10 mouse cellular contexts compared by ENCODE assay signal in genomic region chr9:50333413-50333812, GRCm38 (mm10). TPM values are rescaled to one million over a fixed set of nuclear protein-coding genes. Genes with fewer than 3 reads are reported as not detected.
DNase-seq lines count a peak whose midpoint lies in the region; ATAC-seq and TF ChIP-seq lines count a peak whose summit lies in the region.
"Had no signal": no experiment of that assay in that cellular context is flagged by ENCODE, and none has a peak within 500 bp of the region (broad histone marks: within the 10 kb centered on the region; RNA-seq: fewer than 3 reads in every experiment).

No protein-coding gene starts in this region.

- H3K27me3 ChIP-seq in hindbrain, embryonic 10.5 days (ENCODE audit: insufficient read depth, poor library complexity, severe bottlenecking): no peaks in the 10 kb centered on the region
- no peaks in the 10 kb centered on the region for H3K27me3 ChIP-seq in hindbrain, embryonic 12.5 days

- TF ChIP-seq POLR2A in cortical plate, adult 2 months (IDR thresholded peaks at IDR 0.05; ENCODE audit: extremely low read depth, insufficient read depth, low read length): no peak

- 0 out of 2 replicates have a peak, but pooled peaks cover 4% of the 10 kb centered on the region for H3K4me1 ChIP-seq in hindbrain, embryonic 10.5 days (replicated peaks)
- no peaks in the 10 kb centered on the region for H3K4me1 ChIP-seq in hindbrain, embryonic 12.5 days
- H3K4me1 ChIP-seq in cortical plate, adult 2 months (ENCODE audit: control insufficient read depth, insufficient read depth, low read length): no peaks in the 10 kb centered on the region

- 34% methylated on average over 6 of the region's 6 CpGs for WGBS in hindbrain, embryonic 10.5 days
- 35% methylated on average over 6 of the region's 6 CpGs for WGBS in hindbrain, embryonic 12.5 days

- no peaks in the 10 kb centered on the region for H3K9me3 ChIP-seq in hindbrain, embryonic 10.5 days
- H3K9me3 ChIP-seq in hindbrain, embryonic 12.5 days (replicated peaks): no peaks in the 10 kb centered on the region

- peak; percentile 79 for TF ChIP-seq CTCF in cortical plate, adult 2 months (IDR thresholded peaks at IDR 0.05; ENCODE audit: extremely low read depth, insufficient read depth, low read length)

- no peak overlapping the region for H3K4me2 ChIP-seq in hindbrain, embryonic 12.5 days (replicated peaks)

- H3K4me3 ChIP-seq in hindbrain, embryonic 10.5 days: no peak overlapping the region
- no peak overlapping the region for H3K4me3 ChIP-seq in hindbrain, embryonic 12.5 days
- H3K4me3 ChIP-seq in cortical plate, adult 2 months (ENCODE audit: insufficient read depth, low read length): no peak overlapping the region
- H3K4me3 ChIP-seq: erythroblast, embryonic 14.5 days; myocyte had no signal

- intact Hi-C loops in left cerebral cortex, postnatal 25 days (cut with DNase I): loop anchor here (1.0 to 10.0 kb wide), 2 partner anchors 105 to 201 kb away; no protein-coding TSS in a partner anchor

- H3K27ac ChIP-seq in hindbrain, embryonic 10.5 days: no peak overlapping the region
- H3K27ac ChIP-seq in hindbrain, embryonic 12.5 days: no peak overlapping the region
- H3K27ac ChIP-seq in cortical plate, adult 2 months (ENCODE audit: insufficient read depth, low read length): no peak overlapping the region

- no peak for ATAC-seq in hindbrain, embryonic 12.5 days (ENCODE audit: low FRiP score)

- no peaks in the 10 kb centered on the region for H3K36me3 ChIP-seq in hindbrain, embryonic 10.5 days
- no peaks in the 10 kb centered on the region for H3K36me3 ChIP-seq in hindbrain, embryonic 12.5 days

- no peak overlapping the region for H3K9ac ChIP-seq in hindbrain, embryonic 12.5 days

- DNase-seq in hindbrain, embryonic 10.5 days (ENCODE audit: low spot score): peak; percentile 62
- peak; percentile 58 for DNase-seq in Muller cell, postnatal 12 days (ENCODE audit: inconsistent ontology term)
- peak; percentile 84 for DNase-seq in induced T-regulatory cell, adult 2 months (ENCODE audit: low read depth)
- peak; percentile 47 to 52 for DNase-seq in left cerebral cortex, postnatal 25 days (ENCODE audit: low spot score in 2 of 2)
- peak; percentile 57 for DNase-seq in neural tube, embryonic 10.5 days (ENCODE audit: extremely low spot score, low spot score)
- DNase-seq in T-cell, adult 2 months (ENCODE audit: low spot score): no peak

RNA-seq across cellular contexts. Expression of gene Rpl10-ps3, which starts 11.4 kb away (rescaled TPM):
- polyA plus RNA-seq in hindbrain, embryonic 10.5 days (2016; fragmentation: Nextera tagmentation; extraction: Ambion mirVana): 141 and 231 TPM in 2 replicates
- polyA plus RNA-seq in hindbrain, embryonic 12.5 days (2016; fragmentation: Nextera tagmentation; extraction: Ambion mirVana): 121 and 142 TPM in 2 replicates
- polyA plus RNA-seq in cortical plate, adult 2 months (2012; rRNA removed): 66.9 and 84.2 TPM in 2 replicates
- total RNA-seq in left cerebral cortex, postnatal 25 days (2021): 100 to 1,000 TPM; 301 to 364 TPM
